Mouse (Mus musculus): ENCODE measurements around the gene Mrps6. TPM values are rescaled to one million over a fixed set of nuclear protein-coding genes. Genes with fewer than 3 reads are reported as not detected.

The Mrps6 gene
- polyA plus RNA-seq, 1 experiment, result not detected

GRCm38 (mm10) chr16:92127666-92128065 is 69.6 kb downstream of the Mrps6 start:
- H3K4me3 ChIP-seq (replicated peaks), result no peak overlapping the region
- no peak for TF ChIP-seq GATA1 (IDR thresholded peaks at IDR 0.05; ENCODE audit: low read length)
- TF ChIP-seq TAL1 (IDR thresholded peaks at IDR 0.05; ENCODE audit: low read length), result no peak
- peaks cover 10% of the 10 kb centered on the region for H3K9me3 ChIP-seq (ENCODE audit: control insufficient read depth, low read length)
- no peaks in the 10 kb centered on the region for H3K36me3 ChIP-seq (ENCODE audit: control insufficient read depth)
- H3K4me1 ChIP-seq (ENCODE audit: control insufficient read depth), result no peaks in the 10 kb centered on the region
- H3K27me3 ChIP-seq (ENCODE audit: control insufficient read depth), result no peaks in the 10 kb centered on the region

- no peaks in the 10 kb centered on the region for H3K36me3 ChIP-seq (ENCODE audit: control insufficient read depth)
- H3K27me3 ChIP-seq (ENCODE audit: control insufficient read depth), result no peaks in the 10 kb centered on the region
- H3K4me3 ChIP-seq (replicated peaks), result no peak overlapping the region
- TF ChIP-seq GATA1 (IDR thresholded peaks at IDR 0.05; ENCODE audit: low read length) (no peak), TAL1 (IDR thresholded peaks at IDR 0.05; ENCODE audit: low read length) (no peak)
- peaks cover 5% of the 10 kb centered on the region; the same call in 1 of the 2 replicates for H3K9me3 ChIP-seq (ENCODE audit: control insufficient read depth, low read length)
- H3K4me1 ChIP-seq (ENCODE audit: control insufficient read depth), result no peaks in the 10 kb centered on the region
Observed at GRCm38 (mm10) chr16:92129843-92130242, 71.8 kb downstream of the Mrps6 start.

GRCm38 (mm10) chr16:92132511-92132910 is 74.4 kb downstream of the Mrps6 start:
- TF ChIP-seq TAL1 (IDR thresholded peaks at IDR 0.05; ENCODE audit: low read length) (no peak), GATA1 (IDR thresholded peaks at IDR 0.05; ENCODE audit: low read length) (no peak)
- H3K27me3 ChIP-seq (ENCODE audit: control insufficient read depth), result no peaks in the 10 kb centered on the region

GRCm38 (mm10) chr16:92134148-92134764 is 76.2 kb downstream of the Mrps6 start:
- no peaks in the 10 kb centered on the region for H3K27me3 ChIP-seq (ENCODE audit: control insufficient read depth)
- H3K4me1 ChIP-seq (ENCODE audit: control insufficient read depth), result no peaks in the 10 kb centered on the region
- TF ChIP-seq GATA1 (IDR thresholded peaks at IDR 0.05; ENCODE audit: low read length), result no peak
- TF ChIP-seq TAL1 (IDR thresholded peaks at IDR 0.05; ENCODE audit: low read length), result no peak
- H3K36me3 ChIP-seq (ENCODE audit: control insufficient read depth), result no peaks in the 10 kb centered on the region
- peaks cover 5% of the 10 kb centered on the region for H3K9me3 ChIP-seq (ENCODE audit: control insufficient read depth, low read length)
- H3K4me3 ChIP-seq (replicated peaks), result no peak overlapping the region

More at GRCm38 (mm10) chr16:92132511-92132910, 74.4 kb downstream of the Mrps6 start:
- Histone ChIP-seq H3K4me1 (ENCODE audit: control insufficient read depth) (no peaks in the 10 kb centered on the region), H3K36me3 (ENCODE audit: control insufficient read depth) (no peaks in the 10 kb centered on the region), H3K4me3 (replicated peaks) (no peak overlapping the region), H3K9me3 (ENCODE audit: control insufficient read depth, low read length) (peaks cover 5% of the 10 kb centered on the region)

- Histone ChIP-seq H3K36me3 (ENCODE audit: control insufficient read depth) (no peaks in the 10 kb centered on the region), H3K4me3 (replicated peaks) (no peak overlapping the region), H3K27me3 (ENCODE audit: control insufficient read depth) (no peaks in the 10 kb centered on the region), H3K9me3 (ENCODE audit: control insufficient read depth, low read length) (peaks cover 5% of the 10 kb centered on the region), H3K4me1 (ENCODE audit: control insufficient read depth) (no peaks in the 10 kb centered on the region)
- TF ChIP-seq GATA1 (IDR thresholded peaks at IDR 0.05; ENCODE audit: low read length) (no peak), TAL1 (IDR thresholded peaks at IDR 0.05; ENCODE audit: low read length) (no peak)
Observed at GRCm38 (mm10) chr16:92136275-92136674, 78.2 kb downstream of the Mrps6 start.

- Histone ChIP-seq H3K4me1 (ENCODE audit: control insufficient read depth) (no peaks in the 10 kb centered on the region), H3K36me3 (ENCODE audit: control insufficient read depth) (no peaks in the 10 kb centered on the region), H3K9me3 (ENCODE audit: control insufficient read depth, low read length) (peaks cover 3% of the 10 kb centered on the region), H3K27me3 (ENCODE audit: control insufficient read depth) (no peaks in the 10 kb centered on the region), H3K4me3 (replicated peaks) (no peak overlapping the region)
- TF ChIP-seq TAL1 (IDR thresholded peaks at IDR 0.05; ENCODE audit: low read length) (no peak), GATA1 (IDR thresholded peaks at IDR 0.05; ENCODE audit: low read length) (no peak)
Observed at GRCm38 (mm10) chr16:92139386-92140261, 81.6 kb downstream of the Mrps6 start.

GRCm38 (mm10) chr16:92140328-92140727 is 82.3 kb downstream of the Mrps6 start:
- Histone ChIP-seq H3K4me3 (replicated peaks) (no peak overlapping the region), H3K9me3 (ENCODE audit: control insufficient read depth, low read length) (peaks cover 3% of the 10 kb centered on the region), H3K36me3 (ENCODE audit: control insufficient read depth) (no peaks in the 10 kb centered on the region), H3K27me3 (ENCODE audit: control insufficient read depth) (no peaks in the 10 kb centered on the region), H3K4me1 (ENCODE audit: control insufficient read depth) (no peaks in the 10 kb centered on the region)
- no peak for TF ChIP-seq TAL1 (IDR thresholded peaks at IDR 0.05; ENCODE audit: low read length)
- no peak for TF ChIP-seq GATA1 (IDR thresholded peaks at IDR 0.05; ENCODE audit: low read length)

- no peak for TF ChIP-seq GATA1 (IDR thresholded peaks at IDR 0.05; ENCODE audit: low read length)
- no peak for TF ChIP-seq TAL1 (IDR thresholded peaks at IDR 0.05; ENCODE audit: low read length)
- Histone ChIP-seq H3K4me3 (replicated peaks) (no peak overlapping the region), H3K4me1 (ENCODE audit: control insufficient read depth) (no peaks in the 10 kb centered on the region), H3K9me3 (ENCODE audit: control insufficient read depth, low read length) (peaks cover 3% of the 10 kb centered on the region), H3K36me3 (ENCODE audit: control insufficient read depth) (no peaks in the 10 kb centered on the region), H3K27me3 (ENCODE audit: control insufficient read depth) (no peaks in the 10 kb centered on the region)
Observed at GRCm38 (mm10) chr16:92141021-92141420, 83.0 kb downstream of the Mrps6 start.

GRCm38 (mm10) chr16:92142426-92143012 is 84.4 kb downstream of the Mrps6 start:
- Histone ChIP-seq H3K9me3 (ENCODE audit: control insufficient read depth, low read length) (peaks cover 5% of the 10 kb centered on the region; the same call in 1 of the 2 replicates), H3K4me3 (replicated peaks) (no peak overlapping the region), H3K36me3 (ENCODE audit: control insufficient read depth) (no peaks in the 10 kb centered on the region), H3K4me1 (ENCODE audit: control insufficient read depth) (no peaks in the 10 kb centered on the region), H3K27me3 (ENCODE audit: control insufficient read depth) (no peaks in the 10 kb centered on the region)
- TF ChIP-seq TAL1 (IDR thresholded peaks at IDR 0.05; ENCODE audit: low read length) (no peak), GATA1 (IDR thresholded peaks at IDR 0.05; ENCODE audit: low read length) (no peak)

Measured in erythroblast, embryonic 14.5 days (primary cell).